Mouse (Mus musculus) mouse trophoblast stem cell (cell line): ENCODE measurements around the gene Rraga.

ENCODE experiments used
- in situ Hi-C, 2 experiments: fragments of 300-500 bp; cut with MseI, MboI; formaldehyde crosslinking; loops; 2 replicates in 1 of 2; 3 replicates in 1 of 2; pipeline ENCODE4 v1.15.1; 2025

Gene Rraga

DNA sequence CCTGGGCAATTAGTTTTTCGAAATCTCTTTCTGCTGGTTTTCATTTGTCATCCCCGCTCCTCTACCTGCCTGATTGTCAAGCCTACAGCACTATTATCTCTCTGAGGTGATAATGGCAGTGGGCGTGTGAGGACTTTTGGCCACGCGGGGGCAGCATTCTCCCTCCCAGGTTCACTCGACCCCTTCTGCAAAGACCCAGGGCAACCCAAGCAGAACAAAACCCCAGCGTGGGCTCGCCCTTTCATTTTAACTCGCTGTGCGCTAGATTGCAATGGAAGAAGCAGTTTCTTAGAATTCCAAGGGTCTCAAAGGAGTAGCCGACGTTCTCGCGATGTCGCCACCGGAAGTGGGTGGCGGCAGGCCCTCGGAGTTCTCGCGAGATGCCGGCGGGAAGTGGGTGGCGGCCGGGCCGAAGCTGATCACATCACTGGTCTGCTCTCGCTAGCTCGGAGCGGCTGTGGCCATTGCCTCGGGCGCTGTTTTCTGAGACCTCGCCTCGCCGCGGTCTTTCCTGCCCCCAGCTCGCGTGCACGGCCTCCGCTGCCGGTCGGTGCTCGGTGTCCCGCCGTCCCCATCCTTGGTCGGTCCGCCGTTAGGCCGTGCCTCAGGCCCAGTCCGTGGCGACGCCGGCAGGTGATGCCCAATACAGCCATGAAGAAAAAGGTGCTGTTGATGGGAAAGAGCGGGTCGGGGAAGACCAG is at the start of gene Rraga:
Gene Rraga, plus strand, starts transcription at position 386 of the 701 bp plus-strand sequence.
- in situ Hi-C loops: no loop called here

DNA sequence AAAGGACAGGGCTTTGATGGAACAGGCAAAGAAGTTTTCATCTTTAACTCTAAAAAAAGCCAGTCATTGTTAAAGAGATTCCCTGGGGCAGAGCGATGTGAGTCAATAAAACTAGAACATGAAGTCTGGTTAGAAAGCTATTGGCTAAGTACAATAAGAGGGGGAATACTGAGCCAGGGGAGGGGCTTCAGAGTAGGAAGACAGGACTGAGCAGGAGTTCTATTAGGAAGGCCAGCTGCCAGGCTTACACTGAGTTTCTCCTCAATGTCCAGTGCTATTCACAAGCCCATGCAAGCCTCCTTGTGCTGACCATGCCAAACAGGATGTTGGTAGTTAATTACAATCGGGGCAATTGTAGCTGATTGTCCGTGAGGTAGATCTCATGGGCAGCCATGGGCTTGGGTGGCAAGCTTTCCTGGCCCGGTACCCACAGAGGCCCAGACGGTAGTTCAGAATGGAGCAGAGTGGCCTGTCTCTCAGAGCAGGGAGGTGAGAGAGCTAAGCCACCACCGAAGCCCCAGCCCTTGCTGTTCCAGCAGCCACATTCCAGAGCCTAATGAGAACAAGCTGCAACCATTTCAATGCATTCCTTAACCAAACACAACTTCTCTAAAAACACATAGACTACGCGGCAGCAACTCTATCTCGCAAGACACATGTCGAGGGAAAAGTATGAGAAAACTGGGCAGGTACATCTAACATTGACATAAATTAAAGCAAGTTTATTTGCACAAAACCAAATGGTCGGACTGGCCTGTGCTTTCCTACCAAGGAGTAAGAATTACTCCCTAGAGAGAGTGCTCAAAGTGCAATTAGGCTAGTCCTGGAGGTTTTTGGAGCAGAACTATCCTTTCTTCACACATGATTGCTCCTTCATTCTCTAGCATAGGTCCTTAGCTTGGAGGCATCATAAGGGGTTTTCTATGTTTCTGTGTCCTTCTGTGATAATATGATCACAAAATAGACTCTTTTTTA is 48.0 kb upstream of the Rraga start:
- in situ Hi-C loops: loop anchor here (25.0 kb wide), 1 partner anchor 690 kb away; no protein-coding TSS in a partner anchor

DNA sequence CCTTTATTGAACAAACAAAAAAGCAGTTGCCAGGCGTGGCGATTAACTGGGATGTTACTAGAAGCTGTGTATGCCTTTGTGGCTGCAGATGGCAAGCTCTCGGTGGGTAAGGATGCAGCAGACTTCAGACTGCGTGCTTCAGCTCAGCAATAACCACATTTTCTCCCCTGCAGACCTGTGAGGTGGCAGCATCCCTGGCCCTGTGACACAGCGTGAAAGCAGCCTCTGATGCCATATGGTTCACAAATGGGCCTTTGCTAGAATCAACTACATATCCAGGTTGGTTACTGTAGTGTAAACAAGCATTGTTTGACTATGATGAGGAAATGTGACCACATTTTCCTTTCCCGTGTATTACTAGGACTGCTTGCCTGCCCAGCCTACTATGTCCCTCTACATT is 46.3 kb upstream of the Rraga start:
- in situ Hi-C loops: loop anchor here (25.0 kb wide), 1 partner anchor 692 kb away; no protein-coding TSS in a partner anchor

DNA sequence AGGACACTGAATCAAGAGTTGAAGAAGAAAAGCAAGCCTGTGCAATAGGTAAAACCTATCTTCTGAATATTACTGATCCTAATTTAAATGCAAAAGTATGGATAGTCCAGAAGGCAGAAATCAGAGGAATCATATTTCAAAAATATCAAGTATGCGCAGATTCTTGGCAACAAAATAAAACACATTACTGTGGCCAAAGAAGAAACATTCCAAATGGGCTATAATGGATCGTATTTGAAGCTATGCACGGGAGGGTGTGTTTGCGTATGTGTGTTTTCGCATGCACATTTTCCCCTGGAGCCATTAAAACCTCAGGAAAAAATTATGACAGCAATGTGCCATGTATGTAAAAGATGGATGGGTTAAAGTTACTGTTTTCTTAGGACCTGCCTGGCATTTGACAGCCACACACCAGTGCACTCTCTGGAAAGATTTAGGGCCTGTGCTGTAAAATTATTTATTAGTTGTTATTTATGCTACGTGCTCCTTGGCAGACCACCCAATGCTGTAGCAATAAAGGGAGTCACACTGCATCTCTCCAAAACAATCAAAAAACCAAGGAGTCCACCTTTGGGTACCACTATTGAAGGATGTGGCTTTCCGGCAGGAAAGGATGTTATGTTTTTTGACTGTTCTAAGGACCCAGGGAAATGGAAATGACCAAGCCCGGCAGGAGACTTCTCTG is 41.9 kb upstream of the Rraga start:
- in situ Hi-C loops: loop anchor here (25.0 kb wide), 1 partner anchor 696 kb away; no protein-coding TSS in a partner anchor

DNA sequence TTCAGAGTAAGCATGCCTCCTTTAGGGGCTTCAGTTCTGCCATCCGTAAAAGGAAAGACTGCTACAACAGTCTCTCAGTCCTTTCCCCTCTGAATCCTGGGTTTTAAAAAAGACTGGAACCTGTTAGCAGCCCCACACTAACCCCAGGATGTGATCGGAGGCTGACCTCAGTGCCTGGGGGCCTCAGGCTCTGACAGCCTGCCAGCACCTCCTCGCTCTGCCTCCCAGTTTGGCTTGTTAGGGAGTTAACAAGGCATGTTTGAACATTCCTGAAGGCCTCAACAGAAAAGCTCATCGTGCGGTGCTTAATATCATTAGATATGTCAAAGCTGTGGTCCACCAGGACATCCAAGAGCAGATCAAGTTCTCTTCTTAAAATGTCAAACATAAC is 41.4 kb upstream of the Rraga start:
- in situ Hi-C loops: loop anchor here (25.0 kb wide), 1 partner anchor 697 kb away; no protein-coding TSS in a partner anchor

DNA sequence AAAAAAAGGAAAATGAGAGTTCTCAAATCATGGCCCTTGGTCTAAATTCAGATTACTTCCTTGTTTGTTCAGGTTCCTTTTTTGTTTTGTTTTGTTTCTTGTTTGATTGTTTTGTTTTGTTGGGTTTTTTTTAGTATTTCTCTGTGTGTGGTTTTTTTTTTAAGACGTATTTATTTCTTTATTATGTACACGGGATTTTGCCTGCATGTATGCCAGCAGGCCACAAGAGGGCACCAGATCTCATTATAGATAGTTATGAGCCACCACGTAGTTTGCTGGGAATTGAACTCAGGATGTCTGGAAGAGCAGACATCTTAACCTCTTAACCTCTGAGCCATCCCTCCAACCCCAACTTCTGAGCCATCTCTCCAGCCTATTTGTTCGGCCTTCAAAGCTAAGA is 37.5 kb upstream of the Rraga start:
- in situ Hi-C loops: loop anchor here (25.0 kb wide), 1 partner anchor 701 kb away; no protein-coding TSS in a partner anchor

DNA sequence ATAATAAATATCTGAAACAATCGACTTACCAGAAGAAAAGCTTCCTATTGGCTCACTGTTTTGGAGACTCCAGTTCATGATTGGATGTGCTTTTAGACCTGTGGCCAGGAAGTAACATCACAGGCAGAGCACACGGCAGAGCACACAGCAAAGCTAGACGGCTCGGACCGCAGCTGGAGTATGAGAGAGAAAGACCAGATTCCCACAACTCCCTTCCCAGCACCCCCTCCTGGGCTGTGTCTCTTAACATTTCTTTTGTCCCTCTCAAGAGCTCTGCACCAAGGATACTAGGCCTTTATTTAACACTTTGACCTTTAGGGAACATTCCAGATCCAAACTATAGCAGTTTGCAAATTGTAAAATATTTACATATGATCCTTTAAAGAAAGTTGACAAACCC is 36.5 kb upstream of the Rraga start:
- in situ Hi-C loops: loop anchor here (25.0 kb wide), 1 partner anchor 702 kb away; no protein-coding TSS in a partner anchor

DNA sequence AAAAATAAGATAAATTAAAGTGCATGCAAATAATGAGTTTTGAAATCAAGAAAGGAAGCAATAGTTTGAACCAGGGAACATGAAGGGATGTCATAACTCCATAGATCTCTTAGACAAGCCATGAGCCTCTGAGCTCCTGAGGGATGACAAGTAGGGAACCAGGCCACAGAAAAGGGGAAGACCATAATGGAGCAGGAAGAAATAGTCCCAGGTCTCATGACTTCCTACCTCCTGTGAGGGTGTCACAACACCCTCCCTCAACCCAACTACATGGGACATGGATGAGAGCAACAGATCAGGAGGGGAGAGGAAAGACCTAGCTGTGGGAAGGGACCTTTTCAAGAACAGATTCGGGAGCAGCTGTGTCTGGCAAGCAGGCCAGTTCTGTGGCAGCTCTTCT is 33.9 kb upstream of the Rraga start:
- in situ Hi-C loops: loop anchor here (25.0 kb wide), 1 partner anchor 704 kb away; no protein-coding TSS in a partner anchor

DNA sequence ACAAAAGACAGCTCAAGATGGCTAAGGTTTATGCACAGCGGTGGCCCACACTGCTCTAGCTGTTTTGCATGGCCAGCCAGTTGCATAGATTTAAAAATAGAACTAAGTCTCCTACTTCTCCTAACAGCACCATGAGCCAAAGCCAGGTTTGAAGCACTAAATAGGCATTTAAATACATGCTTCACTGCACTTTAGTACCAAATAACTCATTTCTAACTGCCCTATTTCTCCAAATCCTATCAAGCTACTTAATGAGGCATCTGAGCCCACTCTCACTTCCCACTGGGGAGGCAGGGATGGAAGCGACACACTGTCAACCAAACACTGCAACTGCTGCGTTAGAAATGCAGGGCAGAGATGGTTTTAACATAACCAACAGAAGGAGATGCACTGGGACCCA is 31.5 kb upstream of the Rraga start:
- in situ Hi-C loops: loop anchor here (25.0 kb wide), 1 partner anchor 707 kb away; no protein-coding TSS in a partner anchor

DNA sequence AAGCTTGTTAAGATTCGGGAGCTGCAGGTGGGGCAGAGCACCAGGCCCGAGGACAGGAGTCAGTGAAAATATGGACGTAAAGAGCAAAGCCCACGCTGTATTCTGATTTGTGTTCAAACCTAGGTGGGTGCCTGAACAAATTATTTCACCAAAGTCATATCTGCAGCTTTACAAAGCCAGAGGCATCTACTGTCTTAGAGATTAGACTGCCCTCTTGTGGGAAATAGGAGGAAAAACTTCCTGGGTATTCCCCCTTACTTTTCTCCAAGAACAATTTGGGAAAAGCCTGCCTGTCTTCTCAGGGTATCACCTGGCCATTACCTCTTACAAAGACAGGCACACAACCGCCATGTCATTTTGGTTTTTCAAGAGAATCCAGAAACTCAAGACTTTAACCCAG is 29.9 kb upstream of the Rraga start:
- in situ Hi-C loops: loop anchor here (25.0 kb wide), 1 partner anchor 708 kb away; no protein-coding TSS in a partner anchor

DNA sequence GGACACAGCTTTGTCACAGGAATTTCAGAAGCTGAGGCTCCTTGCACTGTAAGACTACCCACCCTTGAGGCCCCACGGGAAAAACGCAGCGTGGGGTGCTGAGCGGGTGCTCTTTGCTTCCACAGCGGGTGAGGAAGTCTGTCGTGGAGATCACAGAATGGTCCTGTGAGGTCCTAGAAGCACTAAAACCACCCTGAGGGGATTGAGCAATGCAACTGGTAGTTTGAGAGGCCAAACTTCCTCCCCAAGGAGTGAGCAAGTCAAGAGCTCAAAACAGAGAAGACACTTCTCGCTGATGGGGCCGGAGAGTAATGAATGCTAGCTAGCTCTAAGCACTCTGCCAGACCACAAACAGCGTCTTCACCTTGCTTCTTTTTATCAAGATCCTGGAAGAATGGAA is 27.1 kb upstream of the Rraga start:
- in situ Hi-C loops: loop anchor here (25.0 kb wide), 1 partner anchor 711 kb away; no protein-coding TSS in a partner anchor

DNA sequence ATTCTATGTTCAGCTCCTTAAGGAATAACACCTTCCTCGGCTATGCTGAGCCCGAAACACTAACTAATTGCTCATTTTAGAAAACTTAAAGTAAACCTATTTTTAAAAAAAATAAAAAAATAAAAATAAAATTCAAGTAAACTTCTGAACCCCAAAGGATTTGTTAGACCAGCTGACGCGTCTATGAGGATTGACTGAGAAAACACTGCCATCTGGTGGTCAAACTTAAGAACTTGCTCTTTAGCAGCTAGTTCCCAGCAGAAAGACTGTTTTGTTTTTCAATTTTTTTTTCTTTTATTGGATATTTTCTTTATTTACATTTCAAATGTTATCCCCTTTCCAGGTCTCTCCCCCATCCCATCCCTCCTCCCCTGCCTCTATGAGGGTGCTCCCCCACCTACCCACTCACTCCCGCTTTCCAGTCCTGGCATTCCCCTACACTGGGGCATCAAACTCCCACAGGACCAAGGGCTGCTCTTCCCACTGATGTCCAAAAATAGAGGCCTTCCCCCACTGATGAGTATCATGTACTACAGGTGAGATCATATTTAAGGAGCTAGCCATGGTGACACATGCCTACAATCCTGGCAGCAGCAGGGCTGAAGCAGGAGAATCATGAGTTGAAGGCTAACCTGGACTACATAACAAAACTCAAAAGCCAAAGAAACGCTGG is 20.3 kb upstream of the Rraga start:
- in situ Hi-C loops: no loop called here

DNA sequence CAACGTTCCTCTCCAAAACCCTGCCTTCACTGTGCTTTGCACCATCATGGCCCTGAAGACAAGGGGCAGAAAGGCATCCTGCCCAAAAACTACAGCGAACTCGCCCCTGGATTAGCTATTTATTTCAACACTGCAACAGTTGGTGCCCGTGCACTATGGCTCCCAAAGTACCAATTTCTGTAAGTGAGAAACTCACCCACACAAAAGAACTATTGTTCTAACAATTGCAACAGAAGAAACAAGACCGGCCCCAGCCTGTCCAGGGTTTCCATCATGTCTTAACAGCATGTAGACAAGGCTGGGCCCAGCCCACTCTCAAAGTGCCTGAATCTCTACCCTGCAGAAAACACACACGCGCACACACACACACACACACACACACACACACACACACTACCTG is 18.1 kb upstream of the Rraga start:
- in situ Hi-C loops: no loop called here

DNA sequence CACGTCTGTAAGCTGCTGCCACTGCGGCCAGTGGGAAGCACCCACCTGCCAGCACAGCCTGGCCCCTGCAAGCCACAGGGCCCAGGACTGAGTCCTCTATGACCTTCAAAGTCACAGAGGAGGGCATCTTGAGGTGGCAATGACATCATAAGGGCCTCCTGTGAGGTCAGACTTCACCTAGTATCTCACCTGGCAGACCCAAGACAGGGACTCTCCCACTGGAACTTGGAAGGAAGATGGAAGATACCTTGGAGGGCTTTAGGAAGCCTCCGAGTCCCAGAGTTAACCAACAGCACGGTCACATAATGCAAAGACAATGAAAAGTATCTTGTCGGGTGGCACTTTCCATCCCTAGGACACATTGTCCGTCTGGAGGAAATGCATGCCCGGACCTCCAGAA is 17.2 kb upstream of the Rraga start, which contains the start of gene Saxo1:
Gene Saxo1, minus strand, starts transcription at position 101 of the 400 bp plus-strand sequence.
- in situ Hi-C loops: no loop called here

DNA sequence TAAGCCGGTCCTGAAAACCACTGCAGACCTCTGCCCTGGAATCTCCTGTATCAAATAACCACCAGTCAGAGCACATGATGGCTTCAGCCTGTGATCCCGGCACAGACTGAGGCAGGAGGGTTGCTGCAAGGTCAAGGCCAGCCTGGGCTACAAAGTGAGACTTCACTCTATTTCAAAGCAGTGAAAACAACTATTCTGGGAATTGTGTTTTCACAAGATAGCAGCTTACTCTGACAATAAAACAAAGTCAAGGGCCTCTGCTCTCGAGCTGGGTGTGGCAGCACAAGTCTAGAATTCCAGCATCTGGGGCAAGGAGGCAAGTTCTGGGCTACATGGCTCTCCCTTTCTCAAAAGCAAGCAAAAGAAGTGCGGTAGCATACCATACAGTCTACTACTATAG is 16.5 kb upstream of the Rraga start:
- in situ Hi-C loops: no loop called here

DNA sequence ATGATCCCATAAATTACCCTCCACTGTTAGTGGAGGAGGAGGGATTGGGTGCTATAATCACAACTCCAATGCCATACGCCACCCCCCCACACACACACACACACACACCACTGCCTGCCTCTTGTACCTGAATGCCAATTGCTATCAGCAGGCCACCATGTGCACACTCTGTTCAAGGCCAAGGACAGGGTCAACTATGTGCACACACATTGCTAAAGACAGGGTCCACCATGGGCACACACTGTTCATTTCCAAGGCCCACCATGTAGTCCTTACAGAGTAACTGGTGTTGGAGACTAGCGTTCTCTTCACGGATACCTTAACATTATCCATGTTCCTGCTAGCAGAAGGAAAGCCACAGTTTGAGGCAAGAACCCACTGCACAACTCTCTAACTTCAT is 14.4 kb upstream of the Rraga start:
- in situ Hi-C loops: no loop called here

DNA sequence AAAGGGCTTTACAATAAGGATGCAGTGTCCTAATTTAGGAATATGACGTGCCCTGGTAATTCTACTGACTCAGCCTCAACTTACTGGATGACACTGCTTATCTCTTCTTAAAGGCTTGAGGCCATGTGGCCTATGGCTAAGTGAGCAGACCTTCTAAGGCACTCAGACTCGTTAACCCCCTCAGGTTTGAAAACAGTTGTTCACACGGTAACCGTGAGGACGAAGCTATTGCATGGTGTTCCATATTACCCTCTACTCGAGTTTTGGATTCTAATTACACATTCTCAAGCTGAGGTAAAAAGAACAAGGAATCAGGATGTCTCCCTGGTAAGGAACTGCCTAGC is 557 bp upstream of the Rraga start:
- in situ Hi-C loops: no loop called here

DNA sequence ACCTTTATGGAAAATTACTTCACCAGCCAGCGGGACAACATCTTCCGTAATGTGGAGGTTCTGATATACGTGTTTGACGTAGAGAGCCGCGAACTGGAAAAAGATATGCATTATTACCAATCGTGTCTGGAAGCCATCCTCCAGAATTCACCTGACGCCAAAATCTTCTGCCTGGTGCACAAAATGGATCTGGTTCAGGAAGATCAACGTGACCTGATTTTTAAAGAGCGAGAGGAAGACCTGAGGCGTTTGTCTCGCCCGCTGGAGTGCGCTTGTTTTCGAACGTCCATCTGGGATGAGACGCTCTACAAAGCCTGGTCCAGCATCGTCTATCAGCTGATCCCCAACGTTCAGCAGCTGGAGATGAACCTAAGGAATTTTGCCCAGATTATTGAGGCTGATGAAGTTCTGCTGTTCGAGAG is 663 bp downstream of the Rraga start:
- in situ Hi-C loops: no loop called here

DNA sequence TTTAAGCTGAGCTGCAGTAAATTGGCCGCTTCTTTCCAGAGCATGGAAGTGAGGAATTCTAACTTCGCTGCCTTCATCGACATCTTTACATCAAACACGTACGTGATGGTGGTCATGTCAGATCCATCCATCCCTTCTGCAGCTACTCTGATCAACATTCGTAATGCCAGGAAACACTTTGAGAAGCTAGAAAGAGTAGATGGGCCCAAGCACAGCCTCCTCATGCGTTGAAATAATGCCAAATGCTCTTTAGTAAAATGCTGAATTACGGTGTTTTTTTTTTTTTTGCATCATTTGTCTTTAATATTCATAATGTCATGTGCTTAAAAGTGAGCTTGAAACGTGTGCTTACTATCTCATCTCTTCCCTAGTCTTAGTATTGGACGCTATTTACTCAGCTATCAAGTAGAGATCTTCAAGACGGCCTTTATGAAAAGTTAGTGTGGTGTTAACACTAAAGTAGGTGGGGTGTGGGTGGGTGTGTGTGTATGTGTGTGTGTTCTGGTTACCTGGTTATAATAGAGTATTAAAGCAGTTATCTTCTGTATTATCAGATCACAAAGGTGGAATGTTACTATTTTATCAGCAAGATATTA is 1.3 kb downstream of the Rraga start:
- in situ Hi-C loops: no loop called here

DNA sequence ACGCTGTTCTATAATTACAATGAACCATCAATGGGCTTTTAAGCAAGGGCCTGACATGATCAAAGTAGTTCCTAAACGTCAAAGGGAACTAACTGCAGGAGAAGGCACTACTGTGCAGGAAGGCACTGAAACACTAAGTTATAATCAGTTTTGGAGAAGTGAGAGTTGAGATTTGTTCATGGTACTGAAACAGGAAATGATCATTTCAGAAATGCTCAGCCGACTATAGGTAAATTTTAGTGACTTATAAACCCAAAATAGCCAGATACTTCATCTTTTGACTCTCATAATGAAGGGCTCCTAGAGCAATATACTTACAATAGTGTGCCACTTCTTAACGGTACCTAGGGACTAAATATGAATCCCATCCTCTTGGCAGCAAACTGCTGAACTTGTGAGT is 4.6 kb downstream of the Rraga start:
- in situ Hi-C loops: no loop called here

DNA sequence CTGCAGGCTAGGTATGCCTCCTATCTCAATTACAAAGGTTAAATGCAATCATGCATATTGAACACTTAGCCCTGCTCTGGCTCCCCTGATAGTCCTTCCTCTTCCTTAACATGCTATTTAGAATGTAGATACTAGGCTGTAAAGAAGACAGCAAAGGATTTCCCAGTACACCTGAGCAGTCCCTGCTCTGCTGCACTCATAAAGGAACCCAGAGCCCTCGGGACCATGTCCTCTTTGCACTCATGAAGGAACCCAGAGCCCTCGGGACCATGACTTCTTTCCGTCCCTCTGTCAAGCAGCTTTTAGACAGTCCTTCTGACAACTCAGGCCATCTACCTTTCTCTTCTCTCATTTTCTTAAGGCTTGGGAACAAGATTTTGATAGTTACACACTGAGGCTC is 5.1 kb downstream of the Rraga start:
- in situ Hi-C loops: no loop called here
